Mouse (Mus musculus) heart, postnatal 0 days (tissue): ENCODE results near the gene Ugdh.

Experiments used
- CTCF ChIP-seq: IDR thresholded peaks from 2 replicates; pipeline ENCODE4 v1.5.1; 2016; ENCODE audit warnings: antibody characterized with exemption, control low read depth, low read depth
- EP300 ChIP-seq: IDR thresholded peaks from 2 replicates; pipeline ENCODE4 v1.6.1; 2016; ENCODE audit warnings: antibody characterized with exemption, low read depth

- no peak for TF ChIP-seq CTCF
- no peak for TF ChIP-seq EP300
These were observed 19.0 kb upstream of the Ugdh start for GRCm38 (mm10) chr5:65454771-65455170.
